Mouse (Mus musculus) c-Kit-positive CD71-negative TER-119-negative erythroid progenitor cells, embryonic 14.5 days (primary cell): ENCODE results near the gene Hspbap1.

Experiments
- DNase-seq: peaks from one replicate; pipeline ENCODE4 v3.0.0-alpha.2; 2013; ENCODE audit warnings: low read depth

The Hspbap1 gene

DNA sequence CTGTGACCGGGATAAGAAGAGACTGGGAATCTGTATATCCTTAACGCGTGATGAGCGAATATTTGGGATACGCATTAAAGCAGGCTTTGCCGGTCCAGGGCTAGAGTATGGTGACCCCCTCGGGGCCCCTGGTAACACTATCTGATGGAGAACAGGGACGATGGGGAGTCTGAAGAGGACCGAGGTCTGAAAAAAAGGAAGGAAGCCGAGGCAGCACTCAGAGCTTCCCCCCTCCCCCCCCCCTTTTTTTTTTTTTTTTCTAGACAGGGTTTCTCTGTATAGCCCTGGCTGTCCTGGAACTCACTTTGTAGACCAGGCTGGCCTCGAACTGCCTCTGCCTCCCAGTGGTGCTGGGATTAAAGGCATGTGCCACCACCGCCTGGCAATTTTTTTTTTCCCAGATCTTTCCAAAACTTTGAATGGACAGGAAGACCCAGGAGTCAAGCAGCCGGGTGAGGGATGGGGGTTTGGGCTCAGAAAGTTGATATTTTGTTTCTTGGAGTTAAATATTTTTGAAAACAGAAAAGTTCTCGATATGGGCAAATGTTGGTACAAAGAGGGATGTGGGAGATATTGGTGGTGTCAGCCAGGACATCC, 102.3 kb downstream of the Hspbap1 start:
- no peak for DNase-seq

DNA sequence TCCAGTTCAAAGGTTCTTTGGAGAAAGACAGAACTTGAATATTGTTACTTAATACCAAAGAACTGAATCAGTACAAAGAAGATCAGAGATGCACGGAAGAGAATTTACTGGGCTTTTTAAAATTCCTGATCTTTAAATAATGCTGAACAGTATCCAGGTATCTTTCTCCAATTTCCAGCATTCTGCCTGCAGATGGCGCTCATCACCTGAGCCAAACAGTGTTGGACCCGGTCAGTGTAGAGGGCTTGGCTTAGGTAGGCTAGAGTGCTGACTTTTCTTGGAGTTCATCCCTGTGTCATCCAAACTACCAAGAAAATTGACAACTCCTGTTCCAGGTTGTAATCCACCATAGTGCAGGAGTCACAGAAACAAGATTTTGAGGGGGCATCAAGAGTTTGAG, 104.2 kb downstream of the Hspbap1 start:
- no peak for DNase-seq
